Mouse (Mus musculus) kidney, adult 2 months (tissue): Measurements from ENCODE around the gene Clk3. TPM values are rescaled to one million over a fixed set of nuclear protein-coding genes. Genes with fewer than 3 reads are reported as not detected.

Experiments
- DNase-seq: peaks from one replicate; pipeline ENCODE4 v3.0.0; 2021
- H3K27ac ChIP-seq: fragments of 200-500 bp; 2 replicates; pipeline ENCODE4 v1.5.1; 2012; ENCODE audit warnings: low read depth, low read length, control low read depth, inconsistent platforms; ENCODE audit not compliant: insufficient read depth
- H3K27me3 ChIP-seq: fragments of 200-500 bp; replicated peaks from 2 replicates; pipeline ENCODE4 v1.6.1; 2012; ENCODE audit warnings: mild to moderate bottlenecking, moderate library complexity, low read length, inconsistent platforms; ENCODE audit not compliant: control insufficient read depth, insufficient read depth
- H3K36me3 ChIP-seq: fragments of 200-500 bp; 2 replicates; pipeline ENCODE4 v1.6.1; 2012; ENCODE audit warnings: mild to moderate bottlenecking, moderate library complexity, low read length, inconsistent platforms; ENCODE audit not compliant: control insufficient read depth, insufficient read depth
- H3K4me1 ChIP-seq: fragments of 200-500 bp; 2 replicates; pipeline ENCODE4 v1.6.1; 2011; ENCODE audit warnings: low read length; ENCODE audit not compliant: control insufficient read depth, insufficient read depth
- H3K4me3 ChIP-seq: fragments of 200-500 bp; 2 replicates; pipeline ENCODE4 v1.5.1; 2011; ENCODE audit warnings: mild to moderate bottlenecking, low read depth, low read length, control low read depth; ENCODE audit not compliant: insufficient read depth
- CTCF ChIP-seq: fragments of 200-500 bp; conservative IDR thresholded peaks from 2 replicates; pipeline ENCODE4 v1.5.1; 2011; ENCODE audit warnings: low read depth, mild to moderate bottlenecking, control low read depth, low read length, moderate library complexity, mixed read lengths; ENCODE audit not compliant: insufficient read depth, insufficient read length
- POLR2A ChIP-seq: fragments of 200-500 bp; IDR thresholded peaks from one replicate; pipeline ENCODE4 v1.6.1; 2011; ENCODE audit warnings: low read depth, low read length, control low read depth
- WGBS: fragments of 180-500 bp; shearing (Covaris S2); methylation state at CpG from one replicate; pipeline ENCODE4 v1.1.7; 2018; 5-methylcytosine and 5-hydroxymethylcytosine counted together
- polyA plus RNA-seq: library from polyadenylated mRNA; depleted of rRNA; stranded (reverse); fragments of >200 nt; gene quantifications from 2 replicates; pipeline ENCODE4 v1.2.3, GENCODE M21; 2012

Clk3 gene
- polyA plus RNA-seq, 1 experiment = 71.1 TPM

DNA sequence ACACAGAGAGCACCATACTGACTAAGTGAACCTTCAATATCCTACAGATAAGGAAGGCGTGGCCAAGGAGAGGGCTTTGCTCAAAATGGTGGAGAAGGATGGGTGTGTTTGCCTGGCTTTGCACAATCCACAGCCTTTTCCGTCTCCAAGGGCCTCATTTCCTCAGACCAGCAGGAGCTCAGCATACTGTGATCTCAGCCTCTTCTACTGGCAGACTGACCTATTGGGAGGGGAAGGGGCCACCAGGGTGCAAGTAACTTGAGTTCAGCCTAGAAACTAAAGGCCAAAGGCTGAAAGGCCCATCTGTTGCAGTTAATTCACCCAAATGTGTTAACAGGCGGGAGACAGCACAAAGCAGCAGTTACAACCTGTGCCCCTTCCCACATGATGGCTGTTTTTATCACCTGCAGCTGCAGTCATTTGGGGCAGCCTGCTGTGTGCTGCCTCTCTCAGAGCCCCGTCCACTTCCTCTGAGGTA is 41.6 kb upstream of the Clk3 start:
- Histone ChIP-seq H3K27me3 (no peaks in the 10 kb centered on the region), H3K4me1 (peaks cover 25% of the 10 kb centered on the region), H3K4me3 (no peak overlapping the region), H3K27ac (no peak overlapping the region), H3K36me3 (no peaks in the 10 kb centered on the region; the same call in 1 of the 2 replicates)
- TF ChIP-seq POLR2A = no peak
- TF ChIP-seq CTCF = no peak
- WGBS = 86% methylated on average over 4 of the region's 4 CpGs
- DNase-seq = no peak

DNA sequence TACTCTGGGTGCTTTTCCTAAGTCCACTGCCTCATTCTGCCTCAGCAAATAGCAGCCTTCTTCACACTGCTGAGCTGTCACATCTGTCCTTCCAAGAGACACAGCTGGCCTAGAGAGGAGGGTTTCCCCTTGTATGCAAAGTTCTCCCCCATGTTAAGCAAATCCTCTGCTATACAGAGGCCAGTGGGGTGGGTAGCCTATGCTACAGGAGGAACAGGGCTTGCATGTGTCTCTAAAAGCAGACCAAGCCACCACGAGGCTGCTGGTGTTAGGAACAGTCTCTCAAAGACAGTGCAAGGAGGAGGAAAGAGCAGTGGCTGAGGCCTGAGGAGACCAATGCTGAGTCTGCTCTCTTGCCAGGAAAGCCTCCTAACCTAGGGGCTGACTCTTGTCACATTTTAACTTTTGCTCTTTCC is 40.4 kb upstream of the Clk3 start:
- no peak overlapping the region for H3K27ac ChIP-seq
- DNase-seq = peak; percentile 64
- TF ChIP-seq CTCF = no peak
- TF ChIP-seq POLR2A = no peak

DNA sequence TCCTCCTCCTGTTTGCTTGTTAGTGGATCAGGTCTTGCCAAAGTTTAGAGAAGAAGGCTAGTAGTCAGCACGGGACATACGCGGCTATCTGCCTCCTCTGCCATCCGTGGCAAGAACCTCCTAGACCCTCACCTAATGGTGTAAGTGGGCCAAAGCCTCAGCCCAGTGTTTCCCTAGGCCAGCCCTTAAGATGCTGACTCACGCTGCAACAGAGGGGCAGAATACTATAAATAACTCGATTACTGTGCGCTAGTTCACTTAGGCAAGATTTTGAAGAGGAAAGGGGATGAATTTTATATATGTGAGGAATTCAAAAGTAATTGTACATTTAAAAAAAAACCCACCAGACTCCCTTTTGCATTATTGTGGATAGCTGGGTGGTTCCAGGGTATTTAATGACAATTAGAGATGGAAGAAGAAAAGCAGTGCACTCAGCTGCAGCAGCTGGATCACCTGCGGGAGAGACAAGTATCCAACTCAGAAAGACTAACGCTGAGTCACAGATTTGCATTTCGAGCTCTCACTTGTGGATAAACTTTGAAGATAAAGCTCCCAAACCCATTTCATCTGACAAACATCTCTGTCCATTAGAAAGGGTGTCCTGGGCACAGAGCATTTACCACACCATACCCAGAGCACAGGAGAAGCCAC is 39.6 kb upstream of the Clk3 start:
- no peak for TF ChIP-seq CTCF
- TF ChIP-seq POLR2A = no peak
- no peak overlapping the region for H3K27ac ChIP-seq
- 67% methylated on average over 10 of the region's 10 CpGs for WGBS

More for the DNA sequence above, 40.4 kb upstream of the Clk3 start:
- H3K36me3 ChIP-seq = no peaks in the 10 kb centered on the region; the same call in 1 of the 2 replicates
- no peak overlapping the region for H3K4me3 ChIP-seq
- H3K27me3 ChIP-seq = no peaks in the 10 kb centered on the region
- 26% methylated on average over 1 of the region's 1 CpGs for WGBS
- peaks cover 25% of the 10 kb centered on the region for H3K4me1 ChIP-seq

DNA sequence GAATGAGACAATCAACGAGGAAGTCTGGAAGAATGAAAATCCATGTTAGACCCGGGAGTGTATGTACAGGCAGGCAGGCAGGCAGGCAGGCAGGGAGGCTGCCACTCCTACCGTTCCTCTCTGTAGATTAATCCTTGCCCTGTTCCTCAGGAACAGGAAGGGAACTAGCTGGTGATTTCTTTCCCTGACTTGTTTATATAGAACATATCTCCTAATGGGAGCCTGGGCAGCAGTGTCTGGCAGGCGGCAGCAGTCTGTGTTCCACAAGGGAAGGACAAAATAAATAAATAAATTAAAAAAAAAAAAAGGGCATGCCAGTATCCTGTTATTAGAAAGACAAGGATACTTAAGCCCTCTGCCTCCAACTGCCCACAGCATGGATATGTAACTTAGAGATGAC is 38.2 kb upstream of the Clk3 start:
- no peak overlapping the region for H3K27ac ChIP-seq
- no peak for DNase-seq
- no peaks in the 10 kb centered on the region for H3K27me3 ChIP-seq
- peaks cover 16% of the 10 kb centered on the region for H3K4me1 ChIP-seq
- H3K36me3 ChIP-seq = no peaks in the 10 kb centered on the region
- H3K4me3 ChIP-seq = no peak overlapping the region
- TF ChIP-seq CTCF (no peak), POLR2A (no peak)
- WGBS = 50% methylated on average over 4 of the region's 4 CpGs

More for the DNA sequence above, 39.6 kb upstream of the Clk3 start:
- no peaks in the 10 kb centered on the region; the same call in 1 of the 2 replicates for H3K36me3 ChIP-seq
- DNase-seq = no peak
- H3K27me3 ChIP-seq = no peaks in the 10 kb centered on the region
- no peak overlapping the region for H3K4me3 ChIP-seq
- H3K4me1 ChIP-seq = peaks cover 18% of the 10 kb centered on the region

DNA sequence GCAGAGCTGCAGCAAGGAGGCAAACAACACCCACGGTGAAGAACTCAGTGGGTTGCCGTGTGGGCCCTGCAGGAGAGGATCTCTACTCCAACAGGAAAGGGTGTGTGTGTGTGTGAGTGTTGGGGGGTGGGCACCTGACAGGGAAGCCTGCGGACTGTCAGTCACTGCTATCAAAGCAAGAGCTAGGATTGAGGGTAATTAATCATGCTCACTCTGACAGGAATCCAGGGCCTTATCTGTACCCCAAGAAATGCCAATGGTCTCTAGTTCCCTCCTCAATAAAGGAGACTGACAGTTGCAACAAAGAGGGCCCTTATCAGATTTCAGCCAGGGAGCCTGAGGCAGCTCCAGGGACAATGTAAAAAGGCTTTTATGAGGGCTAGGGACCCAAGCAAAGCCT is 37.4 kb upstream of the Clk3 start:
- 79% methylated on average over 3 of the region's 3 CpGs for WGBS
- H3K27ac ChIP-seq = no peak overlapping the region
- no peak overlapping the region for H3K4me3 ChIP-seq
- H3K4me1 ChIP-seq = peaks cover 13% of the 10 kb centered on the region
- no peak for DNase-seq
- H3K27me3 ChIP-seq = no peaks in the 10 kb centered on the region
- H3K36me3 ChIP-seq = no peaks in the 10 kb centered on the region
- no peak for TF ChIP-seq CTCF
- no peak for TF ChIP-seq POLR2A

DNA sequence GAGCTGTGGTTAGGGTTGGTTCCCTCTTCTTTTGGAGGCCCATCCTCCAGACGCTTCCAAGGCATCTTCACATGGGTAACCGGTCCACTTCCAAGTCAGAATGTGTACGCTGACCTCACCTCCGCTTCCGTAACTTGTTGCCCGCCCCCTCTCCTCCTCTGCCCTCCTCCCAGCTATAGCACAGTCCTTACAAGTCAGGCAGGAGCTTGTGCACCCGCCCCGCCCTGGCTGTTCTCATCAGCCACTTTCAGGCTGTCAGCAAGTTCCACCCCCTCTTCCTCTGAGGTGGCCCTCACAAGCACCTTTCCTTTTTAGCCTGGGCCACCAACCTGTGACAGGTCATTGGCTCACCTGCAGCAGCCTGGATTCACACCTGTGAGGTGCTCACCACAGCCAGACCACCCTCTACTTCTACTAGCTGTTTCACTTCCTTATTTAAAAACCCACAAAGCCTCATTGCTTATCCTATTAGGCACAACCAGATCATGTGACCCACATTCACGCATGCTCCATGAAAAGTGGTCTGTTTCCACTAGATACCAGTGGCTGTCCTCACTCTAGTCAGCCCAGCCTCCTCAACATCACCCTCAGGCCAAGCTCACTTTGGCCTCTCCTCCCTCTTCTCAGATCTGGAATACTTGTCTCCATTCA is 34.8 kb upstream of the Clk3 start:
- no peaks in the 10 kb centered on the region for H3K27me3 ChIP-seq
- H3K4me3 ChIP-seq = no peak overlapping the region
- H3K4me1 ChIP-seq = peaks cover under 1% of the 10 kb centered on the region; the same call in 1 of the 2 replicates
- no peak for TF ChIP-seq CTCF
- TF ChIP-seq POLR2A = no peak
- DNase-seq = no peak
- WGBS = 96% methylated on average over 9 of the region's 9 CpGs
- no peaks in the 10 kb centered on the region; the same call in 1 of the 2 replicates for H3K36me3 ChIP-seq
- no peak overlapping the region for H3K27ac ChIP-seq

DNA sequence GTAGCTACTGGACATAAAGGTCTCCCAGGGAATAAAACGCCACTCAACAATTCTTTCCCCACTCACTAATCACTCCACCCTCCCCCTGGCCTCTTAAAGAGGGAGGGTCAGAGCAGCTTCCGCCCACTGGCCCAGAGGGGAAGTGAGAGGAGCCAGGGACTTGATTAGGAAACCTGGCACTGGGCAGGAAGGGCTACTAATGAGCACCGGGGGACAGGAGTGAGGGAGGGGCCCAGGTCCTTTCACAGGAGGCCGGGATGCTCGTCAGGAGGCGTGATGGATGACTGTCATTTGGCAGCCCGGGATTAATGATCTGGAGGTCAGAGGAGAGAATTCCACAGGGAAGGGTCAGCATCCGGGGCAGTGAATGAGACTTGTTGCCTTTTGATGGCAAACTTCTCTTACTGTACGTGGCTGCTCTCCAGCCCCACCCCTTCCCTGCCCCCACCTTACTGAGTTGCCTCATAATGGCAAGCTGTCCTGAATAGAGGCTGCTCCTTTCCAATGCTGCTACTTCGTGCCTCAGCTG is 33.1 kb upstream of the Clk3 start:
- no peaks in the 10 kb centered on the region; the same call in 1 of the 2 replicates for H3K36me3 ChIP-seq
- no peaks in the 10 kb centered on the region for H3K4me1 ChIP-seq
- no peak overlapping the region for H3K4me3 ChIP-seq
- WGBS = 29% methylated on average over 10 of the region's 10 CpGs
- H3K27ac ChIP-seq = no peak overlapping the region
- no peak for TF ChIP-seq CTCF
- TF ChIP-seq POLR2A = no peak
- DNase-seq = peak; percentile 20
- H3K27me3 ChIP-seq = no peaks in the 10 kb centered on the region
